Mouse (Mus musculus) stomach, embryonic 16.5 days (tissue): Measurements from ENCODE around the gene Gm15217. TPM values are rescaled to one million over a fixed set of nuclear protein-coding genes. Genes with fewer than 3 reads are reported as not detected.
A peak's percentile ranks its signal among the peaks of the same experiment; 100 is the strongest.

Source experiments
- ATAC-seq: fragments of 200-750 bp; cut with Nextera tagmentation; 2 replicates; pipeline ENCODE4 v1.8.0; 2017; ENCODE audit warnings: moderate number of reproducible peaks, moderate TSS enrichment; ENCODE audit not compliant: insufficient read depth, low FRiP score
- H3K27ac ChIP-seq: fragments of 300-500 bp; sonication (generic); 2 replicates; pipeline ENCODE4 v1.5.1; 2014; ENCODE audit warnings: low read length
- H3K27me3 ChIP-seq: fragments of 300-500 bp; sonication (generic); 2 replicates; pipeline ENCODE4 v1.6.1; 2014; ENCODE audit warnings: low read length, control low read depth, mixed read lengths; ENCODE audit not compliant: control insufficient read depth, insufficient read depth
- H3K36me3 ChIP-seq: fragments of 300-500 bp; sonication (generic); 2 replicates; pipeline ENCODE4 v1.6.1; 2014; ENCODE audit warnings: low read length; ENCODE audit not compliant: control insufficient read depth, insufficient read depth
- H3K4me1 ChIP-seq: fragments of 300-500 bp; sonication (generic); 2 replicates; pipeline ENCODE4 v1.6.1; 2014; ENCODE audit warnings: low read length, control low read depth, mixed read lengths; ENCODE audit not compliant: control insufficient read depth, insufficient read depth
- H3K4me2 ChIP-seq: fragments of 300-500 bp; sonication (generic); 2 replicates; pipeline ENCODE4 v1.6.1; 2014; ENCODE audit warnings: low read depth, low read length, mixed read lengths
- H3K4me3 ChIP-seq: fragments of 300-500 bp; sonication (generic); replicated peaks from 2 replicates; pipeline ENCODE4 v1.5.1; 2014; ENCODE audit warnings: mild to moderate bottlenecking, low read length
- H3K9ac ChIP-seq: fragments of 300-500 bp; sonication (generic); 2 replicates; pipeline ENCODE4 v1.6.1; 2014; ENCODE audit warnings: low read length
- H3K9me3 ChIP-seq: fragments of 300-500 bp; sonication (generic); replicated peaks from 2 replicates; pipeline ENCODE4 v1.6.1; 2016; ENCODE audit warnings: low read length, control low read depth; ENCODE audit not compliant: control insufficient read depth
- WGBS: fragments of 180-500 bp; shearing (Covaris S2); extraction: QIAGEN DNeasy Blood & Tissue Kit; methylation state at CpG from one replicate; pipeline ENCODE4 v1.1.7; 2014; 5-methylcytosine and 5-hydroxymethylcytosine counted together
- polyA plus RNA-seq: library from polyadenylated mRNA; unstranded; fragments of >200 nt; fragmentation: Nextera tagmentation; extraction: Ambion mirVana; gene quantifications from 2 replicates; pipeline ENCODE4 v1.2.1, GENCODE M21; 2015

Gm15217 gene
- polyA plus RNA-seq, 1 experiment from 2014 or later = 0.19 TPM

DNA sequence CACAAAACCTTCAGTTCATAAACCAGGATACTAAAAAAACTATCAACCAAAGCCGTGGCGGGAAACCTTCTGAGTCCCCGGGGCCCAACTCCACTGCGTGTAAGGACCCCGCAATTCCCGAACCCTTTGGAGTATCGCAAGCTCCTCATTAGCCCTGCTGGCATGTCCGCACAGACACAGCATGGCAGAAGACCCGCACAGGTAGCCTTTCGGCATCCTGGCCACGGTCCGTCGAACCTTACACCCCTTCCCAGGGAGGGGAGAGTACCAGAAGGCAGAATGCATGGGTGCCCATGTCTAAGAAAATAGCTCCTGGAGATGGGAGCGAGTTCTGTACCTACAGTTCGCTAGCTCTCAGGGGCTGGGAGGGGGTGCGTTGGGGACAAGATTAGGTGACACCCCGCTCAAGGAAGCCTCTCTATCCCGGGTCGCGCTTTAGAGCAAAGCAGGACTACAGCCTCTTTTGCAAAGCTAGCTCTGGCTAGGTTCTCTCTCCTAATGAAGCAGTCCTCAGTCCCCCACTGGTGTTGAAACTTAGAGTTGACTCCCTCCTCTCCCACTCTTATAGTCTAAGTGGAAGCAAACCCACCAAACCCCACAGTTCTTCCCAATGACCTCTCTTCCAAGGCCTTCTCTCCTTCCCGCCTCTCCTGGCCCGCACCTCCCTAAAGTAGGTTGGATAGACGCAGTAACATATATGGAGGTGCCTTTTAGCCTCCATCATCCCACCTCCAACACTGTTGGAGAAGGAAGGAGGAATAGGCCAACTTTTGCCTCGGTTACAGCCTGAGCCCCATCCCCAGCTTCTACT lies 10.4 kb downstream of the Gm15217 start:
- peak overlapping the region; percentile 76 for H3K27ac ChIP-seq
- H3K4me3 ChIP-seq = peak overlapping the region; percentile 66
- peak overlapping the region; percentile 63 for H3K4me2 ChIP-seq
- ATAC-seq = no peak
- peaks cover 8% of the 10 kb centered on the region; the same call in 1 of the 2 replicates for H3K4me1 ChIP-seq
- no peaks in the 10 kb centered on the region for H3K9me3 ChIP-seq
- WGBS = 5% methylated on average over 24 of the region's 24 CpGs
- H3K27me3 ChIP-seq = peaks cover 16% of the 10 kb centered on the region
- no peaks in the 10 kb centered on the region for H3K36me3 ChIP-seq
- H3K9ac ChIP-seq = peak overlapping the region; percentile 75

DNA sequence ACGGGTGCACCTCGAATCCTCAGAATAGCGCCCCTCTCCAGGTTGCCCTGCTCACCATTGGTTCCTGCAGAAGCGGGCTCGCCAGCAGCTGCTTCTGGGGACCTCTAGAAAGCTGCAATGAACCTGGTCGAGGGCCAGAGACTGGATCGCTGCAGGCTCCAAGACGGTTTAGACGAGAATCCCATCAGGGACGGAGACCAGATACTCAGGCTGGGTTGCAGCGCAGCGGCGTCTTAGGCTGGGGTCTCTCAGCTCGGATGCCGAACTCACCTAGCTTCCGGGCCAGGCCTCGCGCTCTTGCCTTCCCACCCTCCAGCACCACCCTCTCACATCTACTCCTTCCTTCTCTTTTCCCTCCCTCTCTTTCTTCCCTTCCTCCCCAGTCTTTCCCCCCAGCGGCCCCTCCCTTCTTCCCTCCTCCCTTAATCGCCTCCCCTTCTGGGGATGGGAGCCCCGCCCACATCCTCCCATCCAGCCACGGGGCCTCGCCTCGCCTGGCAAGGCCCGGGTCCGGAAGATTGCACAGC lies 11.1 kb downstream of the Gm15217 start, which contains the start of gene Bmp4:
Gene Bmp4 (minus strand): TSS at position 421 of the 527 bp plus-strand sequence.
- Histone ChIP-seq H3K9me3 (no peaks in the 10 kb centered on the region), H3K9ac (peak within 1 kb of the TSS; percentile 75), H3K4me1 (peaks cover 8% of the 10 kb centered on the region; the same call in 1 of the 2 replicates), H3K36me3 (no peaks in the 10 kb centered on the region), H3K4me2 (peak within 1 kb of the TSS; percentile 63), H3K27ac (peak within 1 kb of the TSS; percentile 76), H3K4me3 (peak within 1 kb of the TSS; percentile 66), H3K27me3 (peaks cover 16% of the 10 kb centered on the region)
- 2% methylated on average over 26 of the region's 26 CpGs for WGBS
- peak; percentile 12; the same call in 1 of the 2 replicates for ATAC-seq

DNA sequence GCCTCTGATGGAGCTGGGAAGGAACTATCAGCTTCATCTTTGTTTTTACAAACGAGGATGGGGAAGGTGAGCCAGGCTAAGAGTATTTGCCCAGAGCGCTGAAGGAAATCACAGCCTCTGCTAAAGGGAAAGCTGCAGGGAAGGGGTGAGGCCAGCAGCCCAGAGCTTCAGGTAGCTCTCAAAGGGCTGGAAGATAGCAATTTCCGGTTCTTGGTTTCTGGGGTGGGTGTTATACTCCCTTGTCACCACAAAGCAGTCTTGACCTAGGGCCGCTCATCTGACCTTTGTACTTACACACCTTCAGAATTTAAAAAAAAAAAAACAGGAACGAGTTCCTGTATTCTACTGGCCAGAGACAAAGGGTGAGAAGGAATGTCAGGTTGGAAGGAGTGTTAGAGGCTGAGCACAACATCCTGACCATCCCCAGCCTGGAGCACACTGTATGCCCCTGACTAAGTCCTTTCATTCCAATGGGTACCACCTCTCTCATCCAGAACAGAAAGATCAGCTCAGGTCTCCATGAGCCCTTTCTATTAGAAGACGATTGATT lies 12.5 kb downstream of the Gm15217 start:
- H3K9ac ChIP-seq = no peak overlapping the region
- ATAC-seq = no peak
- peaks cover 8% of the 10 kb centered on the region; the same call in 1 of the 2 replicates for H3K4me1 ChIP-seq
- no peaks in the 10 kb centered on the region for H3K36me3 ChIP-seq
- H3K4me3 ChIP-seq = no peak overlapping the region
- H3K27ac ChIP-seq = no peak overlapping the region
- 44% methylated on average over 6 of the region's 6 CpGs for WGBS
- H3K4me2 ChIP-seq = no peak overlapping the region
- peaks cover 16% of the 10 kb centered on the region for H3K27me3 ChIP-seq
- H3K9me3 ChIP-seq = no peaks in the 10 kb centered on the region

DNA sequence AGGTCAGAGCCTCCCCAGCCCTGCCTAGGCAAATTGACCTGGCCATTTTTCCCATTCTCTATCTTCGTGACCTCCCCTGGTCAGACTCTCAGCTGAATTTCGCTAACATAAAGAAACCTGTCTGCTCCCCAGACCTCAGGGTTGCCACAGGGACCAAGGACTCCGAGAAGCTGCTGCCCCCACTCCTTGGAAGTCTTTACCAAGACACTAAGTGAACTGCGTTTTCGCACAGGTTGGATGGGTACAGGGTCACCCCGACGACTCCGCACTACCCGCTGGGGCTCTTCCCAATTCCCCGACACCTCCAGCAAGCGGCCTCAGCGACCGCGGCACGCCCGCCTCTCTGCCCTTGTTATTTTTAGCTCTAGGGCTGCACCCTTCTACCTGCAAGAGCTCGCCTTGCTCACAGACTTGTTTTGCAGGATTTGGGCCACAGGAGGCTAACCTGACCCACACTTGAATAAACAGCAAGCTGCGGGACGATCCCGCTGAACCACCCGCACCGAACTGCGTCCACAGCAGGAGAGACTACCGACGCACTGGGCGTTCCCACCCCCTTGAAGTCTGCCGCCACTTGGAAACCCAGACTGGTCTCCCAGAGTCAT lies 19.0 kb downstream of the Gm15217 start:
- H3K27ac ChIP-seq = no peak overlapping the region
- peak; percentile 68 for ATAC-seq
- no peaks in the 10 kb centered on the region for H3K9me3 ChIP-seq
- H3K4me1 ChIP-seq = no peaks in the 10 kb centered on the region
- H3K9ac ChIP-seq = 0 out of 2 replicates have a peak overlapping the region, but pooled peaks have one; percentile 28
- peaks cover 11% of the 10 kb centered on the region for H3K27me3 ChIP-seq
- H3K36me3 ChIP-seq = no peaks in the 10 kb centered on the region
- WGBS = 9% methylated on average over 27 of the region's 27 CpGs
- peak overlapping the region; percentile 46 for H3K4me2 ChIP-seq
- peak overlapping the region; percentile 20 for H3K4me3 ChIP-seq

DNA sequence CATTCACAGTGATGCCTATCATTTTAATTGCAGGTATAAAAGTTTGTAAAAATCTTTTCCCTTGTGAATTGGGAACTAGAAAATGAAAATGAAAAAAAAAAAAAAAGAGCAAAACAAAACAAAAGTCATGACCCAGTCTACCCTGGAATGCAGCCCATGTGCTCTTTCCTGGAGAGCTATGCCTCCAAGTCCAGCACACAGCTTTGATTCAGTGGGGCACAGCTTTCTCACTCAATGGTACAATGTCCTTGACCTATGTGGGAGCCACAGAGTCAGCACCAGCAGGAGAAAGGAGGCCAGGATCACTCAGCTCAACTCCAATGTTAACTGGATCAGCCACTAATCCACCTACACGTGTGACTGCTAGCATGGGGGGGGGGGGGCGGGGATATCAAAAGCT lies 20.7 kb downstream of the Gm15217 start:
- H3K27ac ChIP-seq = no peak overlapping the region
- no peak overlapping the region for H3K4me2 ChIP-seq
- peaks cover 11% of the 10 kb centered on the region for H3K27me3 ChIP-seq
- no peaks in the 10 kb centered on the region for H3K4me1 ChIP-seq
- no peaks in the 10 kb centered on the region for H3K9me3 ChIP-seq
- ATAC-seq = no peak
- 69% methylated on average over 2 of the region's 2 CpGs for WGBS
- no peaks in the 10 kb centered on the region for H3K36me3 ChIP-seq
- H3K9ac ChIP-seq = no peak overlapping the region
- no peak overlapping the region for H3K4me3 ChIP-seq

DNA sequence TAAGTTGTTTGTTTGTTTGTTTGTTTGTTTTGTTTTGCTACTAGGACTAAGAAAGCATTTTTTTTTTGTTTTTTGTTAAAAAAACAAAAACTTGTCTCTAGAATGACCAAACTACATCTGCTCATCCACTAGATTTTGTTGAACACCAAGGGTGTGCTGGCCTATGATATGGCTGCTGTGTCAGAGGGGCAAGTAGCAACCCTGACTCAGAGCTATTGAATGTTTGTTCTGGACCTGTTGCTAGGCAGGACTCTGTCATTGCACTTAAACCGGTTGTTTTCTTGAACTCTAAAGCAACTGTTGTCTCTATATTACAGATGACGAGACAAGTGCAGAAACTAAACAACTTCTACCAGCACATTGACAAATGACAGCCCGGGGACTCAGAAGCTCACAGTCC lies 29.1 kb downstream of the Gm15217 start:
- H3K4me1 ChIP-seq = no peaks in the 10 kb centered on the region
- no peak overlapping the region for H3K27ac ChIP-seq
- H3K4me2 ChIP-seq = no peak overlapping the region
- 69% methylated on average over 3 of the region's 3 CpGs for WGBS
- no peak for ATAC-seq
- no peak overlapping the region for H3K4me3 ChIP-seq
- no peaks in the 10 kb centered on the region for H3K27me3 ChIP-seq
- H3K36me3 ChIP-seq = no peaks in the 10 kb centered on the region
- H3K9ac ChIP-seq = no peak overlapping the region
- no peaks in the 10 kb centered on the region for H3K9me3 ChIP-seq

DNA sequence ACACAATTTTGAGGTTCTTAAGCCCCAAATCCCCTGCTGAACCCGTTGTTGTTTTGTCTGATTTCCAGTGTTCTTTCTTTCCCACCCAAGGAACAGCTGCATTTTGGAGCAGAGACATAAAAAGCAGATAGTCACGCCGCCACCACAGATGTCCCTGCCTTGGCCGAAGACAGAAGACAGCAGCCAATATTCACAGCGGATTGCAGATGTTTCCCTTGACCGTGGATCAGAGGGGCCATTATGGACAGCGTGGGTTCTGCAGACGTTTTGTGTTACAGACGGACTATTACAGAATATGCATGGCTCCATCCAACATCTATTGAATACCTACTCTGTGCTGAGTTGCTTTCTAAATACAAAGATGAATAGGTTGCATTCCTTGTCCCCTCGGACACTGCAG lies 29.8 kb downstream of the Gm15217 start:
- no peak overlapping the region for H3K4me2 ChIP-seq
- ATAC-seq = no peak
- WGBS = 67% methylated on average over 10 of the region's 10 CpGs

DNA sequence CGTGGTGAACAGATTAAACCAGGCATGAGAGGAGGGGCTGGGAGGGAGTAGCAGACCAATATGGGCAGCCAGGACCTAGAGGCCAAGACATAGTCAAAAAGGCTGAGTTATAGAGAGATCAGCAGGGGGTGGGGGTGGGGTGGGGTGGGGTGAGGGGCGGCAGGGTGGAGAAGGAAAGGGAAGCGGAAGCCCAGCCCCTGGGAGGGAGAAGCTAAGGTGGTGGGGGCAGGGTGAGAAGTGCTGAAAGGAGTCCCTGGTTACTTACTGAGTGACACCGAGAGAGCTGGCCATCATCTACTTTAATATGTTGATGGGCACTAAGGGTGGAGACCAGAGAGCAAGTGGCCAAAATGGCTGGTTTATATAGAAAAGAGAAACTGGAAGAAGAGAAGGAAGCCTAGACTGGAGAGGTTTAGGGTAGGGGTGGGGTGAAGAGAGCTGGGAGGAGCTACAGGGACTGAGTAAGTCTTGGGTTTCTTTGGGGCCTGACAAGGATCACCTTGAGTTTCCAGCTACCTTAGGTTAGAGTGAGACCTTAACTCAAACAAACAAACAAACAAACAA lies 31.4 kb downstream of the Gm15217 start:
- Histone ChIP-seq H3K9me3 (0 out of 2 replicates have a peak, but pooled peaks cover 7% of the 10 kb centered on the region), H3K4me3 (no peak overlapping the region), H3K36me3 (no peaks in the 10 kb centered on the region), H3K27me3 (no peaks in the 10 kb centered on the region), H3K9ac (no peak overlapping the region), H3K4me2 (no peak overlapping the region), H3K27ac (no peak overlapping the region), H3K4me1 (no peaks in the 10 kb centered on the region)
- ATAC-seq = no peak
- 54% methylated on average over 4 of the region's 4 CpGs for WGBS

More for the DNA sequence above, 29.8 kb downstream of the Gm15217 start:
- H3K27ac ChIP-seq = no peak overlapping the region
- no peaks in the 10 kb centered on the region for H3K4me1 ChIP-seq
- H3K9ac ChIP-seq = no peak overlapping the region
- H3K4me3 ChIP-seq = no peak overlapping the region
- H3K27me3 ChIP-seq = no peaks in the 10 kb centered on the region
- H3K9me3 ChIP-seq = no peaks in the 10 kb centered on the region
- H3K36me3 ChIP-seq = no peaks in the 10 kb centered on the region
